Mouse (Mus musculus) lung, postnatal 0 days (tissue): ENCODE data around the gene Guca2b. TPM values are rescaled to one million over a fixed set of nuclear protein-coding genes. Genes with fewer than 3 reads are reported as not detected.

Source experiments
- ATAC-seq: fragments of 200-750 bp; cut with Nextera tagmentation; 2 replicates; pipeline ENCODE4 v1.8.0; 2017; ENCODE audit warnings: moderate library complexity
- DNase-seq: peaks from one replicate; pipeline ENCODE4 v3.0.0-alpha.2; 2016; ENCODE audit warnings: low spot score
- H3K27ac ChIP-seq: fragments of 300-500 bp; sonication (generic); 2 replicates; pipeline ENCODE4 v1.5.1; 2014; ENCODE audit warnings: antibody characterized with exemption, mild to moderate bottlenecking, low read length, mixed read lengths
- H3K27me3 ChIP-seq: fragments of 300-500 bp; sonication (generic); replicated peaks from 2 replicates; pipeline ENCODE4 v1.6.1; 2014; ENCODE audit warnings: low read length, mixed read lengths; ENCODE audit not compliant: insufficient read depth
- H3K36me3 ChIP-seq: fragments of 300-500 bp; sonication (generic); 2 replicates; pipeline ENCODE4 v1.6.1; 2014; ENCODE audit warnings: low read length, mixed read lengths; ENCODE audit not compliant: insufficient read depth
- H3K4me1 ChIP-seq: fragments of 300-500 bp; sonication (generic); 2 replicates; pipeline ENCODE4 v1.6.1; 2014; ENCODE audit warnings: antibody characterized with exemption, low read depth, low read length, mixed read lengths; ENCODE audit not compliant: insufficient read depth
- H3K4me2 ChIP-seq: fragments of 300-500 bp; sonication (generic); replicated peaks from 2 replicates; pipeline ENCODE4 v1.6.1; 2014; ENCODE audit warnings: low read depth, mild to moderate bottlenecking, low read length, moderate library complexity, mixed read lengths
- H3K4me3 ChIP-seq: fragments of 300-500 bp; sonication (generic); 2 replicates; pipeline ENCODE4 v1.5.1; 2014; ENCODE audit warnings: low read depth, low read length
- H3K9ac ChIP-seq: fragments of 300-500 bp; sonication (generic); replicated peaks from 2 replicates; pipeline ENCODE4 v1.6.1; 2014; ENCODE audit warnings: low read depth, mild to moderate bottlenecking
- H3K9me3 ChIP-seq: fragments of 300-500 bp; sonication (generic); 2 replicates; pipeline ENCODE4 v1.6.1; 2016; ENCODE audit warnings: low read length, mixed read lengths
- CTCF ChIP-seq: IDR thresholded peaks from 2 replicates; pipeline ENCODE4 v1.5.1; 2016; ENCODE audit warnings: antibody characterized with exemption, mild to moderate bottlenecking
- EP300 ChIP-seq: IDR thresholded peaks from 2 replicates; pipeline ENCODE4 v1.6.1; 2016; ENCODE audit warnings: antibody characterized with exemption, mild to moderate bottlenecking, control low read depth
- WGBS: fragments of 180-500 bp; shearing (Covaris S2); extraction: QIAGEN DNeasy Blood & Tissue Kit; methylation state at CpG from one replicate; pipeline ENCODE4 v1.1.7; 2014; 5-methylcytosine and 5-hydroxymethylcytosine counted together
- polyA plus RNA-seq: library from polyadenylated mRNA; unstranded; fragments of >200 nt; fragmentation: Nextera tagmentation; extraction: Ambion mirVana; gene quantifications from 2 replicates; pipeline ENCODE4 v1.2.1, GENCODE M21; 2015

Gene Guca2b
- polyA plus RNA-seq, 1 experiment from 2014 or later = not detected

DNA sequence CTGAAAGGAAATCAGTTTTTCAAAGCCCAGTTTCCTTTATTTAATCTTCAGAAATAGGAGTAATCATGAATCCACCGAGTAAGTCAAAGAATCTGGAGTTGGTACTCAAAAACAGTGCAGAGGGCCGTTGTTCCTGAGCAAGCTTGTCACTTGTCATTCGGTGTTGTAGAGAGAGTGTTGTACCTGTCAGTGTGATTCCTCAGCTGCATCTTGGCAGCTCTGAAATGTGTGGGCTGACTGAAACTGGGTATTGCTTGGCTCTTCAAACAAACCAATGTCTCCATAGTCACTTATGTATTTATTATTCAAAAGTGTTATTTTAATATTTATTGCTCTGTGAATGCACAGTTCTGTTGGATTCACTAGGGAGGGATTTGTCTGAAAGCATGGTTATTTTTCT lies 31.9 kb downstream of the Guca2b start:
- Histone ChIP-seq H3K9ac (no peak overlapping the region), H3K9me3 (no peaks in the 10 kb centered on the region), H3K27me3 (no peaks in the 10 kb centered on the region), H3K36me3 (peaks cover 20% of the 10 kb centered on the region; the same call in 1 of the 2 replicates), H3K27ac (no peak overlapping the region), H3K4me1 (peaks cover under 1% of the 10 kb centered on the region; the same call in 1 of the 2 replicates), H3K4me3 (no peak overlapping the region), H3K4me2 (no peak overlapping the region)
- TF ChIP-seq EP300 (no peak), CTCF (no peak)
- DNase-seq (no peak), ATAC-seq (no peak)
- 62% methylated on average over 3 of the region's 3 CpGs for WGBS

DNA sequence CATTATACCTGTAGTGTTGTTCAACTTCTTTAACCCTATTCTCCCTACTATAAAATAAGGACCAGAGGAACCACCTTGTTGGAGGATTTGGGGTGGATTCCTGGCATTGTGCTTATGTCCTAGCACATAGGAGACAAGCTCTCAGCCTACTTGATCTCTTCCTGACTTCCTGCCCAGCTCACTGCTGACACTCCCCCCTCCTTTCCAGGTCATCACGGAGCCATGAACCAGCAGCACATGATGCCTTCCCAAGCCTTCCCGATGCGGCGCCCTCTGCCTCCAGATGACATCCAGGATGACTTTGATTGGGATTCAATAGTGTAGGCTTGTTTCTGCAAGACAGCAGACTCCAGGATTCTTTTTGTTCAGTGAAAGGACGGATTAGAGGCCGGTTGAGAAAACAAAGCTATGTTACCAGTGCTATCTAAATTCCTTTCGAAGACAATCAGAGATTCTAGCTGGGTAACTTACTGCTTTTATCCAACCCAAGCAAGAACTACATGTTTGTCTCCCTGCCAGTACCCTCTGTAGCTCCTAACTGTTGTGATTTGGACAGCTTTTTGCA lies 32.6 kb downstream of the Guca2b start:
- WGBS = 74% methylated on average over 7 of the region's 7 CpGs
- Histone ChIP-seq H3K27me3 (no peaks in the 10 kb centered on the region), H3K4me2 (no peak overlapping the region), H3K4me3 (no peak overlapping the region), H3K9ac (no peak overlapping the region), H3K9me3 (no peaks in the 10 kb centered on the region), H3K4me1 (no peaks in the 10 kb centered on the region; the same call in 1 of the 2 replicates), H3K36me3 (peaks cover 24% of the 10 kb centered on the region; the same call in 1 of the 2 replicates), H3K27ac (no peak overlapping the region)
- no peak for DNase-seq
- TF ChIP-seq EP300 (no peak), CTCF (no peak)
- ATAC-seq = no peak

DNA sequence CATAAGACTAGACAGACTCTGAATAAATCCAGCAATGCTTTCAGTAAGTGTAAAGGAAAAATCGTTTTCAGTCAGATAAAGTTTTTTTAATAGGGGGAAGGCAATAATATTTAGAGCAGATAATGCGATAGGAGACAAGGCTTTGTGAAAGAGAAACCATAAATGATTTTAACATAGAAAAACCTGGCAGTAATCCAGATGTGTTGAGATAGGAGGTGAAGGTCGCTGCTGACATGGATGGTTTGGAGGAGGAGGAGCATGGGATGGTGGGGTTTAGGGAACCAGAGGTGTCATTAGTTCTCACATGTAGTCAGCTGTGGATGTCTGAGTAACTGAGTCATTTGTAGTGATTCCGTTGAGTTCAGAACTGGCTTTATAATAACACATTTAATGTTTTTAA lies 44.0 kb downstream of the Guca2b start:
- 51% methylated on average over 4 of the region's 4 CpGs for WGBS
- DNase-seq = no peak
- H3K27me3 ChIP-seq = no peaks in the 10 kb centered on the region
- TF ChIP-seq EP300 (no peak), CTCF (no peak)
- 0 out of 2 replicates have a peak, but pooled peaks cover 5% of the 10 kb centered on the region for H3K4me1 ChIP-seq
- H3K36me3 ChIP-seq = peaks cover 3% of the 10 kb centered on the region; the same call in 1 of the 2 replicates
- ATAC-seq = no peak
- H3K27ac ChIP-seq = no peak overlapping the region
- H3K4me3 ChIP-seq = no peak overlapping the region
- H3K9me3 ChIP-seq = no peaks in the 10 kb centered on the region
- no peak overlapping the region for H3K9ac ChIP-seq
- no peak overlapping the region for H3K4me2 ChIP-seq

DNA sequence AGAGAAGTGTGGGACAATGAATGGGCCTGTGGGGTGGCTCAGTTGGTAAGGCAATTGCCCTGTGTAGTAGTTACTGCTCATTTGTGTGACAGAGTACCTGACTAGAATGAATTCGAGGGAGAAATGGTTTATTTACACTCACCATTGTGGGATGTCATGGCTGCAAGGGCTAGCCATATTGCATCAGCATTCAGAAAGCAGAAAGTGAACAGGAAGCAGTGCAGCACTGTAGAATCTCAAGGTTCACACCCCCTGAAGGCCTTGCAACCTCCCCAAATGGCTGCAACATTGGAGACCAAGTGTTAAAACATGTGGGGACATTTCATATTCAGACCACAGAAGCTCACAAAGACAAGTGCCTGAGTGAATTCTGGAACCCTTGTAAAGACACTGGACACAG lies 44.7 kb downstream of the Guca2b start:
- H3K27ac ChIP-seq = no peak overlapping the region
- H3K9ac ChIP-seq = no peak overlapping the region
- no peaks in the 10 kb centered on the region for H3K36me3 ChIP-seq
- DNase-seq = no peak
- 30% methylated on average over 1 of the region's 1 CpGs for WGBS
- H3K4me1 ChIP-seq = 0 out of 2 replicates have a peak, but pooled peaks cover 5% of the 10 kb centered on the region
- H3K27me3 ChIP-seq = no peaks in the 10 kb centered on the region
- ATAC-seq = no peak
- TF ChIP-seq EP300 (no peak), CTCF (no peak)
- H3K9me3 ChIP-seq = no peaks in the 10 kb centered on the region
- no peak overlapping the region for H3K4me3 ChIP-seq
- no peak overlapping the region for H3K4me2 ChIP-seq

DNA sequence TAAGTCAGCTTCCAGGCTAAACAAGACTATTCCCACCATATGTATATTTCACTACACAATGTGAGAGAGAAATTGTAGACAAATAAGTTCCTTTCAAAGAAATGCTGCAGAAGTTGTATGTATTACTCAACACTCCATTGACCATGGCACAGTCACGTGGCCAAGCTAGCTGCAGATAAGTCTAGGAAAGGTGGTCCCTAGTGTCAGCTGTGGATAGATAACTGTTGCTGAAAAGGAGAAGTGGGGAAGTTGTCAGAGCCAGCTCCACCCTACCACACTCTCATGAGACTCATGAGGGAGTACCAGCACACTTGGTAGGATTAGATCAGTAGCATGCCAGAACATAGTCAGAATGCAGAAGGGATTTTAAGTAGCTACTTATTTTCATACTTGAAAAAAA lies 49.3 kb downstream of the Guca2b start:
- Histone ChIP-seq H3K4me2 (no peak overlapping the region), H3K27me3 (no peaks in the 10 kb centered on the region), H3K4me1 (0 out of 2 replicates have a peak, but pooled peaks cover 5% of the 10 kb centered on the region), H3K36me3 (no peaks in the 10 kb centered on the region), H3K9ac (no peak overlapping the region), H3K4me3 (no peak overlapping the region), H3K9me3 (no peaks in the 10 kb centered on the region), H3K27ac (no peak overlapping the region)
- WGBS = 64% methylated on average over 1 of the region's 1 CpGs
- DNase-seq = no peak
- ATAC-seq = no peak
- TF ChIP-seq CTCF (no peak), EP300 (no peak)

Other genes starting within 250 kb of the Guca2b start
- 7.3 and 7.8 TPM in 2 replicates for gene Ccdc30, start 243.4 kb downstream of the Guca2b start, polyA plus RNA-seq
- 28.4 and 30.5 TPM in 2 replicates for gene Ppcs, start 236.5 kb downstream of the Guca2b start, polyA plus RNA-seq
- gene Zmynd12, start 236.1 kb downstream of the Guca2b start, polyA plus RNA-seq = 2.9 and 3.3 TPM in 2 replicates
- gene Rimkla, start 166.3 kb downstream of the Guca2b start, polyA plus RNA-seq = 0.30 and 0.31 TPM in 2 replicates
- gene Foxj3, start 122.0 kb downstream of the Guca2b start, polyA plus RNA-seq = 10.1 and 11.6 TPM in 2 replicates
- gene Frg2f1, start 119.4 kb downstream of the Guca2b start, polyA plus RNA-seq = 5.9 TPM in 2 replicates
- 1.00 and 2.2 TPM in 2 replicates for gene Guca2a, start 21.2 kb downstream of the Guca2b start, polyA plus RNA-seq
- gene Hivep3, start 74.8 kb upstream of the Guca2b start, polyA plus RNA-seq = 30.7 and 37.6 TPM in 2 replicates